Mouse (Mus musculus) induced T-regulatory cell, adult 2 months (primary cell): Measurements from ENCODE around the gene Spata21.
"Not testable (repeated sequence)": the region's sequence is repeated elsewhere in the genome, so short reads cannot be mapped to it uniquely, and the experiment has no call there.

Experiments used
- DNase-seq: peaks from one replicate; pipeline ENCODE4 v3.0.0-alpha.2; 2012; ENCODE audit warnings: low read depth

The Spata21 gene

DNA sequence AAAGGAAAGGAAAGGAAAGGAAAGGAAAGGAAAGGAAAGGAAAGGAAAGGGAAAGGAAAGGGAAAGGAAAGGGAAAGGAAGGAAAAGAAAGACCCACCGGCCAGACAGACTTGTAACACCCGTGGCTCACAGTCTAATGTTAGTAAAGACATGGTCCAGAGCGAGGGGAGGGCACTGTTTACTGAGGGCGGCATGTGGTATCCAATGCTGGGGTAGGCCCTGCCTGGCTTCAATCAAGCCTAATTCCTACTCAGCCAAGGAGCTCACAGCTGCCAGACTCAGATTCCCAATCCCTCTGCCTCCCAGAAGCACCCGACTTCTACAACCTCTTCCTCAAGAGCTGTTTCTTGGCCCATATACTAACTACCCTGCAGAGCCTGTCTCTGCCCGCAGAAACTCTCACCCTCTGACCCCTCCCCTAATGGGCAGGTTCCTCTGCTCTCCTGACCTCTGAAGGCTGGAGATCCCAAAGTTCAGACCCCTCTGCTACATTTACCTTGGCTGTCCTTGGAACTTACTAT is 41.1 kb downstream of the Spata21 start:
- no peak for DNase-seq

DNA sequence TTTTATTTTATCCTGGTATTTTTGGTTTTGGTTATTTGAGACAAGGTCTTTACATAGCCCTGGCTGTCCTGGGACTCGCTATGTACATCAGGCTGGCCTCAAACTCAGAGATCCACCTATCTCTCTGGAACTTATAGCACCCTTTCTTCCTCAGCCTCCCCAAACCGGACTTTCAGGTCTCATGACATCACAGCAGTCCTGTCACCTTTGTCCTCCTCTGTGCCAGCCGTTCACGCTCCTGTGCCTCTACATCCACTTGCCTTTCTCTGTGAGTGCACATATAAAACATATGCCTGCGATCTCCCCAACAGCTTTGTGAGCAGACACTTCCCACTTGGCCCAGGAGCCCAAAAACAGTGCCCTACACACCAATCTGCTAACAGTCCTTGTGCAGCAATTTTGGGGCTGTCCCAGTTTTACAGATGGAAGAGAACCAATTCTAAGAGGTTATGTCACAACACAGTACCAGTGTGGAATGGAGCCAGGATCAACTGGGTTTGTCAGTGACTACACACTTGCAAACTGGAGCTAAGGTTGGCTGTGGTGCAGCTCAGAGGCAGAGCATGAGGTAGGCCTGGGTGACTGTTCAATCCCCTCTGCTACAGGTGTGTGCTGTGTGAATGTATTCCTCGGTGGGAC is 42.7 kb downstream of the Spata21 start:
- no peak for DNase-seq

DNA sequence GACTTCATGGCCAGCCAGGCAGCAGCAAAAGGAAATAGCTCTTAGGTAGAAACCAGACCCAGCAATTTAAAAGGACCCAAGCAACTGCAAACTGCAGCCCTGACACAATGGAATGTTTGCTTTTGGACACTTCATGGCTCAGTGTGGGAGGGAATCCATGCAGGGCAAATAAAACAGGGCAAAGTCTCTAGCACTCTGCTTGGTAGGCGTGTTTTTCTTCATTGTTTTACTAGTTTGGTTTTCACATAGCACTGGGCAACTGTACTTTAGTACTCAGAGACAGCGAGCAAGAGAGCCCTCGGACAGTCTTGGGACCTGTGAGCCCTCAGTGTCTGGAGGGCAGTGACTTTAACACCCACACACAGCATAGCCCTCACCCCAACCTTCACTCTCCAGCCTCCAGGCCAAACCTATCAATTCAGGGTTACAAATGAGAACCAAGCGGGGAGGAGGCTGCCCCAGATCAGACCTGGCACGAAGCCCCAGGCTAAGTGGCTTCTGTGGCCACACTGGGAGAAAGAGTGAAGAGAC is 43.5 kb downstream of the Spata21 start:
- DNase-seq: no peak

DNA sequence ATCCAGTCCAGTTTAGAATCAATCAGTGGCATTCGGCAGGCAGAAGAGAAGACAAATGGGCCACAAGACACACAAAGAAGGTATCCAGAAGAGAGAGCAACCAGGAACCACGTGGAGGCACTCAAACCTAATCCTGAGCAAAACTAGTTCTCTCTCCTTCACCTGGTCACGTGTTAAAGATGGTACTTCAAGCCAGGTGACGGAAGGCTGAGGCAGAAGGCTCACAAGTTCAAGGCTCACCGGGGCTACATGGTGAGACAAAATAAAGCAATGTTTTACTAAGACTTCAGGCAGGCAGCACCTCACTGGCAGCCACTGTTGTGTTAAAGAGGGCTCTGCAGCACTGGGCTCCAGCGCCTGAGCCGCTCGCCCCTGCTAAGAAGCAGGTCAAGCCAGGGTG is 44.1 kb downstream of the Spata21 start:
- DNase-seq: no peak

DNA sequence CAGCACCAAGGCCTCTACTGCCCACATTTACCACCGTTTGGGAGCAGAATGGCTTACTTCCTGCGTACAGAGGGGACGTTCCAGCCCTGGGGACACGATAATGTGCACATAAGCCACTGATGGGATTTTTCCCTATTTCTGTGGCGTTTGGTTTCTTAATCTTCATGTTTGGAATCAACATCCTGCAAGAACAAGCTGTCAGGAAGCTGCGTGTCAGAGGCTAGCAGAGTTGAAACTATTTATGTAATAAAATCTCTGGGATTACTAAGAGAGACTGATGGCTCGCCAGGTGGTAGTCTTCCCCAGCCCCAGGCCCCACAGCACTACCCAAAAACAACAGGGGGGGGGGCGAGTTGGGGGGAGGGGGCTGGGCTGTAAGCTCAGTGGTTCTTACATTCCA is 45.1 kb downstream of the Spata21 start:
- DNase-seq: no peak

DNA sequence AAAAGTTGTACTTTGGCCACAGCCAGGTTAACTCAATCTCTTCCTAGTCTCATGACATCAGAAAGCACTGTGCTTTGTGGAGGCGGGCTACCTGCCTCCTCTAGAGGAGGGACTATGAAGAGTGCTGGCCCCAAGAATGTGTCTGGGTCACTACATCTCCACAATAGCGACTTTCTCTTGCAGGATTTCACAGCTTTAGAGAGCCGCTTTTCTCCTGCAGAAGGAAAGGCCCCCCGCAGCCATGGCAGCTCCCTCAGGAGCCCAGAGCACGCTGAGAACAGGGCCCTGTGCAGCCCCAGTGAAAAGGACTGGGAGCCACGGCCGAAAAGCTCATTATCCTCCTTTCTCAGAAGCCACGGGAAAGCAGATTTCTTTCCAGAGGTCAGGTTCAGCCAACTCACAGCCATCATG is 45.9 kb downstream of the Spata21 start:
- no peak for DNase-seq

DNA sequence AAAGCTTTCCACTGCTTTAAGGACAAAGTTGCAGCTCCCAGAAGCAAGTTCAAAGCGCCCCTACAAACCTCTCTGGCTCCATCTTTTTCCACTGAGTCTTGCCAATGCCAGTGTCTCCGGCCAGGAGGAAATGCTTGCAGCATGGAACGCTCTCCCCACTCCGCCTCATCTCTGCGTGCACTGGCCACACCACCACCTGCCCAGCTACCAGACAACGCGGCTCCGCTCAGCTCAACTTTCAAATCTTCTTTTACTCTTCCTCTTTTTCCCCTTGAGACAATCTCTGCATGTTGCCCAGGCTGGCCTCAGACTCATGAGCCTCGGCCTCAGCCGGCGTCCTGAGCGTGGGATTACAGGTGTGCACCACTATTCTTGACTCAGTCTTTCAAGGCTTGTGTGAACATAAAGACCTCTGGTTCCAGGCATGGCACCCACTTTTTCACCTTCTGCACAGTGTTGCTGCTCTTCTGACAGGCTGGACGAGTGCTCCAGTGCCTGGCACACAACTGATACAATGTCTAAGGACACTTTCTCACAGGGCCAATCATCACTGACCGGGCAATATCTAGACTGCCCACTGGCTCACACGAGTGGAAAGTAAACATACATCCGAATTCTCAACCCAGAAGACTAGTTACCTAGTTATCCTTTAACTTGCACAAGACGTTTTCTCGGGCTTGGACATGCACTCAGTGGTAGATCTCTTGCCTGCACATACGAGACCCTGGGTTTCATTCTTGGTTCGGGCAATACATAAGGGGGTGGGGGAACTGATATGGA is 46.8 kb downstream of the Spata21 start:
- DNase-seq: no peak

DNA sequence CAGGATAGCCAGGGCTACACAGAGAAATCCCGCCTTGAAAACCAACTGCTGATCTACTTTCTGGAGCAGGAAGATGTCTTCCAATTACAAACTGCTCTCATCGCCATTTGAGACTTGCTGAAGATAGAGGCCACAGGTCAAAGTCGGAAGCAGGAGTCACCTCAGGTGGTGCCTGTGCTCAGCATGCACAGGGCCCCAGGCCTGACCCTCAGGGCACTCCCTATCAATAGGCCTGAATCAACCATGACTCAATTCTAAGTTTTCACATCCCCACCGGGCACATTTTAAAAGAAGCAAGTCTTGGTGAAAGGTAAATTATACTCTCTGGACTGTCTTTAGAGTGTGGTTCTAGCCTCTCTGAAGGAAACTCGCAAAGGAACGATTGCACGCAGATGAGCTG is 48.0 kb downstream of the Spata21 start:
- no peak for DNase-seq

DNA sequence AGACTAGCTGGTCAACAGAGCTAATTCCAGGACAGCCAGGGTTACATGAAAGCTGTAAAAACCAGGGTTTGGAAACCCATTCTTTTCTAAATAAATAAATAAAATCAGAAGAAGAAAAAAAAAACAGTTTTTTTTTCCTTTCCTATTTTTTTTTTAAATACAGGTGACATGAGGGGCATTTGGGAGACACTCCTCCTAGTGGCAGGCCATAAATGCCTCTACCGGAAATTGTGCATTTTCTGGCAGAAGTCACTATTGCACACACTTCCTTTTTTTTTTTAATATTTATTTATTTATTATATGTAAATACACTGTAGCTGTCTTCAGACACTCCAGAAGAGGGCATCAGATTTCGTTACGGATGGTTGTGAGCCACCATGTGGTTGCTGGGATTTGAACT is 49.6 kb downstream of the Spata21 start:
- peak; percentile 25 for DNase-seq

DNA sequence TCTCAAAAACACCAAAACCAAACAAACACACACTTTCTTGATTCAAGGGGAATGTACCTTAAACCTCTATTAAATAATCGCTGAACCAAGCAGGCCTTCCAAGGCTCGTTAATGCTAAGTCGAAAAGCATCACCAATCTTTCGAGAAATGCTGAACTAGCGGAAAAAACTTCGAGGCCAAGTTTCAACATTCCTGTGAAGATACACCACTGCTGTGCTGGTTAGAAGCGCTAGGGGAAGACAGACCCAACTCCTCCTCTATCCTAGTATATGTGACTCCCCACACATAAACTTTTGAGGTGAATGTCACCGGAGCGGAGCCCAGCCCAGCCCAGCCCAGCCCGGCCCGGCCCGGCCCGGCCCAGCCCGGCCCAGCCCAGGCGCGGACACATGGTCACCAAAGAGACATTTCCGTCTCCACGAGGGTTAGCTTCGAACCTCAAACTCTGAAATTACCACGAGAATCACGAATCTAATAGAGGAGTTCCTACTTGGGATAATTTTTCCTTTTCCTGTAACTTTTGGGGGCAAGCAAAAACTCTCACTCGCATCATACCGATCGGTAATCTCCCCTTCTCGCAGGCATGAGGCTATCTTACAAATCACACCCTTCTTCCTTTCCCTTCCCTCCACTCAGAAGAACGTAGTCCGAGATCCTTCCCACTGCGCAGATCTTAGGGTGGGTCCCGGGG is 50.4 kb downstream of the Spata21 start:
- DNase-seq: peak; percentile 85

DNA sequence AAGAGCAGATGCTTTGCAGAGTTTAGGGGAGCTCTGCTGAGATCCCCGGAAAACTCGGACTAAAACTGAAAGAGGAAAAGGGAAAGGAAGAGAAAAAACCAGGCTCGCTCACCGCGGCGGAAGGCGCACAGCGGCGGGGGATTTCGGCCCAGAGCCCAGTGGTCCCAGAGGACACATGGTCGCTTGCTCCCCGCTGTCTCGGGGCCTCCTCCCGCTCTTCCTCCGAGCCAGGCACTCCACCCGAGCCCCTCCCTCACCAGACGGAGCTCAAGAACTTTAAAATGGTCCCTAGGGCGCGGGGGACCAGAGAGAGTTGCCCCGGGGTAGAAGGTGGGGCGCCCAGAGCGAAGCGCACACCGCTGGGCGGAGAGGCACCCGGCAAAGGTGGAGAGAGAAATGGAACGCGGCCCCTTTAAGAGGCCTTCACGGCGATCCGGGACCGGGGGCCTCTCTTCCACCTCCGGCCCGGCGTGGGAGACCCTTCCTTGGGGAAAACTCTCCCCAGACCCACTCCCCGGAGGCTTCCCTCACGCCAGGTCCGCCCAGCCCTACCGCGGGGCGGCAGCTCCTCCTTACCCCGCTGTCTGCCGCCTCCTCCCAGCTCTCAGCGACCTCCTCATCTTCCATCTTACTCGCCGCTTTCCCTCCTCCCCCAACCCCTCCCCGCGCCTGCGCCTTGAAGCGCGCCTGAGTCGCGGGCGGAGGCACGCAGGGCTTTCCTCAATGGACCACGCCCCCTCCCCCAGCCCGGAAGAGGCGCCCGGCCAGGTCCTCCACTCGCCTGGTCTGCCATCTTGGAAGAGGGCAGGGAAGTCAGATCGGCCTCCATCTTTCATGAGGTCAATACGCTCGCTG is 51.2 kb downstream of the Spata21 start, which contains the start of gene Szrd1:
Gene Szrd1 (minus strand): TSS at position 660 of the 855 bp plus-strand sequence.
- DNase-seq: peak; percentile 100

DNA sequence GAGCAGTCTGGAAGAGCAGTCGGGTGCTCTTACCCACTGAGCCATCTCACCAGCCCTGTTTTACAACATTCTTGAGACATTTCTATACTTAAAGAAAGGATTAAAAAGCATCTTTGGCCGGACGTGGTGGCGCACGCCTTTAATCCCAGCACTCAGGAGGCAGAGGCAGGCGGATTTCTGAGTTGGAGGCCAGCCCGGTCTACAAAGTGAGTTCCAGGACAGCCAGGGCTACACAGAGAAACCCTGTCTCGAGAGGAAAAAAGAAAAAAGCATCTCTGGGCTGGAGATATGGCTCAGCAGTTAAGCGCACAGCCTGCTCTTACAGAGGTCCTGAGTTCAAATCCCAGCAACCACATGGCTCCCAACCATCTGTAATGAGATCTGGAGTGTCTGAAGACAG is 52.2 kb downstream of the Spata21 start:
- not testable (repeated sequence) for DNase-seq

DNA sequence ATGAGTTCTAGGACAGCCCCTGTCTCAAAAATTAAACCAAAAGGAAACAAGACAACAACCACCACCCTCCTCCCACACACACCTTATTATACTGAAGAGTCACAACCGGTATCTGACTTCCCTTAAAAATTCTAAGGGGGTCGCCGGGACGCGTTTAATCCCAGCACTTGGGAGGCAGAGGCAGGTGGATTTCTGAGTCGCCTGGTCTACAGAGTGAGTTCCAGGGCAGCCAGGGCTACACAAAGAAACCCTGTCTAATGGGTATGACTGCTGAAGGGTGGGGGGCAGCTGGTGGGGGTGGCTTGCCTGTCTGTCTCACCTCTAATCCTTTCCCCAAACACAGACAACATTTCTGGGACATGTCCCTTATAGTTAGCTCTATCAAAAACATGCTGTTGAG is 52.8 kb downstream of the Spata21 start:
- no peak for DNase-seq

DNA sequence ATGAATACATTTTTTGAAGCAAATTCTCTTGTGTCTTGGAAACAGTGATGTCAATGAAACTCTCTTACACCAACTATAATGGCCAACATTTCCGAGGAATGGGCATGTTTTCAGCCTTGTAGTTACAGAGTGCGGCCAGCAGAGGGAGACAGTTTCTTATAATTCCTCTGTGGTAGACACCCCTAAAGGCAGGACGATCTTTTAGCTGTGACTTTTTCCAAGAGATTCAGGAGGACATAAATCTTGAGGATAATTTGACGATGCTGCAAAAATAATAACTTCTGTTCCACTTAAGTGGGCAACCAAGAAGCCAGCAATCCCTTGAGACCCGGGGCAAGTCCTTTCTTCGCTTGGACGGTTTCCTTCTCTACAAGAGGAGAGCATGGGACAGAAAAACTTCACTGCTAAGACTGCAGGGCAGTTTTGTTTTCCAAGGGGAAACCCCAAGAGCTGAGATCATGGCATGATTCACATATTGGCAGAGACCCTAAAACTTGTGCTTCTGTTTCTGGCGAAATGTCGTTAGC is 54.2 kb downstream of the Spata21 start:
- DNase-seq: peak; percentile 91

DNA sequence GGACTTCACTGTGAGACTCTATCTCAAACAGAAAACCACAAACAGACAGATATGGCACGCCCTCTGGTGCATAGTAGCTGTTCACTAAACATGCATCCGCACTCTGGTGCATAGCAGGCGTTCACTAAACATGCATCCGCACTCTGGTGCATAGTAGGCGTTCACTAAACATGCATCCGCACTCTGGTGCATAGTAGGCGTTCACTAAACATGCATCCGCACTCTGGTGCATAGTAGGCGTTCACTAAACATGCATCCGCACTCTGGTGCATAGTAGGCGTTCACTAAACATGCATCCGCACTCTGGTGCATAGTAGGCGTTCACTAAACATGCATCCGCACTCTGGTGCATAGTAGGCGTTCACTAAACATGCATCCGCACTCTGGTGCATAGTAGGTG is 57.0 kb downstream of the Spata21 start:
- not testable (repeated sequence) for DNase-seq

DNA sequence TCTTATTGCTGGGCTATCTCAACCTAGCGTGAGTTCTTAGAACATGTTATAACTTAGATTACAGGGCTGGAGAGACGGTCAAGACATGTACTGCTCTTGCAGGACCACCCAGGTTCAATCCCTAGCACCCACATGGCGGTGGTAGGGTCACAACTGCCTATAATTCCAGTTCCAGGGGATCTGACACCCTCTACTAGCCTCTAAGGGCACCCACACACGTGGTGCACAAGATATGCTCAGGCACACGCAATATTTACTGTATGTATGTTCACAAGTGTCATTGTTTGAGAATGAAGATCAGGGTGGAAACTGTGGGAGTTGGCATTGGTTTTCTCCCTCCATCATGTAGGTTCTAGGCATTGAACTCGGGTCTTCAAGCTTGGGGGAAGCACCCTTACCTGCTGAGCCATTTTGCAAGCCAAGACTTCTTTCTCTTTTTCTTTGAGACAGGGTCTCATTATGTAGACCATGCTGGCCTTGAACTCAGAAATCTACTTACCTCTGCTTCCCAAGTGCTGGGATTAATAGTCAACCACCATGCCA is 58.4 kb downstream of the Spata21 start:
- no peak for DNase-seq

DNA sequence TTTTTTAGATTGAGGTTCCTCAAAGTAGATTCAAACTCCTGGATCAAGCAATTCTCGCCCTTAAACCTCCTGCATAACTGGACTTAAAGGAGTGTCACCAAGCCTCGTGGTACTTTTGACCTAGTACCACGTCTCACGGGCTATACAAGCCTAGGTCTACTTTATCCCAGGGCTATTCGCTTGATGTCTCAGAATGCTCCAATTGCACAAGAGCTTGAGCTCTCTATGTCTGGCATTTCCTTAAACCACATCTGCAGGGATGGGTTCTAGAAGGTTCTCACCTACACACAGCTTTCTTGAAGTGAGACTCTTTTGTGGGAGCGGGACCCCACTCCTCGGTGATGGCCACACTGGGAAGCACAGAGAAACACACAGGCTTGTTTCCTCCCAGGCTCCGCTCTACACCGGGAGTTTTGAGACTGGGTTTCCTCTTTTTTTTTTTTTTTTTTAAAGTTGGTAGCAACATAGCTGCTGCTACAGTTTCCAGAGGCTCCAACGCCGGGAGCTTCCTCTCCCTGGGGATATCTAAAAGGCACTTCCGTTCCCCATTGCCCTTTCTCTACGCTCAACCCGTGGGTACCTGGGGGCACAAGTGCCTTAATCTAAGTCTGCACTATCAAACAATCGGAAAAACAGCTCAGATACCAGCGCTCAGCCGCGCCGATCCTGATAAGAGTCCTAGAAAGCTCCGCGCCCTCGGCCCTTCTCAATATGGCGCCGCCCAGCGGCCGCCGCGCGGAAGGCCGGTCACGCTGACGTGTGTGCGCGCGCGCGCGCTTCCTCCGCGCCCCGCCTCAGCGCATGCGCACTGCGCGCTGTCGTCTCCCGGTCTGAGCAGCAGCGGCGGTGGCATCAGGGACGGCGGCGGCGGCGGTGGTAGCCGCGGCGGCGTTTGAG is 59.2 kb downstream of the Spata21 start, which contains the start of gene Fbxo42:
Gene Fbxo42 (plus strand): TSS at position 802 of the 897 bp plus-strand sequence.
- peak; percentile 97 for DNase-seq

DNA sequence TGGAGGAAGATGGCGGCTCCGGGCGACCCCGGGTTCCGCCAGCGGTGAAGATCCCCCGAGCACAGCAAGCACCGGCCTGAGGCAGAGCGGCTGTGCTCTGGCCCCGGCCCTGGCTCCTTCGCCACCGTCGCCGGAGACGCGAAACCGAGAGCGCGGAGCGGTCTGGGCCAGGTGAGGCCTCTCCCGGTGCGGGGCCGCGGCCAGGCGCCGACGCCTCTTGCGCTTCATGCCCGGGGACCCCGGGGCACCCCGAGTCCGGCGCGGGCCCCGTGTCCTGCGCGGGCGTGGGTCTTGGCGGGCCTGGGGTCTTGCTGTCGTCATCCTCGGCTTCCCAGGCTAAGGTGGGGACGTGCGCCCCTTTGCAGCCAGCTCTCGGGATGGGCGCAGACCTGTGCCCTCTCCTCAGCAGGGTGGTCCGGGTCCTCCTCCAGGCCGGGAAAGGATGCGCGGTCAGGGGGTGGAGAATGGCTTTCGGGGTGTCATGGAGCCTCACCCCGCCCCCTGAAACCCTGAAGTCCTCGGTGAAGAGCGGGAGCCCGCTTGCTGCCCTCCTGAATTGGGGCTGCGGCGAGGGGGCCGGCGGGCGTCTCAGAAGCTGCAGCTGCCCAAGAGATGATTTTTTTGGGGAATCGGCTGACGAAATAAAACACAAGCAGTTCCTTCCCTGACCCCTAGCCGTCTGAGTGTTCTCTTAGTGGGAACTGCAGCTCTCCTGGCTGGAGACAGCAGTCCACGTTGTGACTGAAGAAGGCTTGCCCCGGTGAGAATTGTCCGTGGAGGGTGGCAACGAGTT is 60.1 kb downstream of the Spata21 start:
- peak; percentile 80 for DNase-seq

DNA sequence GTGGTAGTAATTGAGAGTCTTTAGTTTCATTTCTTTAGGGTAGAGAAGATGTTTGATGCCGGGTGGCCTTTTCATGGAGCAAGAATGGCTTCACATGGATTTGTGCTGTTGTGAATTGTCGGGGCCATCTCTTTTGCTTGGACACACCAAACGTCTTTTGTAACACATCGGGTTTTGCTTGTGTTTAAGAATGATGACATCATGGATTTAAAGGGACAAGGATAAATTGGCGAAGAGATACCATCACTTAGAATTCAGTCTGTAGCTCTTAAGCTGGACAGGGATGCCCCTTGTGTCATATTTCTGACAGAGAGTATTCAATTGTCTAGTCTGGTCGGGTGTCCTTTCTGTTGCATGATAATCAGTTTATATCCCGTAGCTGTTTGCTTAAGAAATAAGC is 61.0 kb downstream of the Spata21 start:
- peak; percentile 25 for DNase-seq
